Mouse (Mus musculus) cerebellum, postnatal 14 days (tissue): ENCODE results near the gene Tuba3b.
A peak's percentile ranks its signal among the peaks of the same experiment; 100 is the strongest.

Experiments
- DNase-seq, 2 experiments: peaks; one replicate each; pipeline ENCODE4 v3.0.0; 2021; ENCODE audit warnings: mixed read lengths in 2 of 2

Tuba3b gene

GRCm38 (mm10) chr6:145669596-145670071, 54.1 kb downstream of the Tuba3b start:
- peak; percentile 57 to 79 for DNase-seq
